Mouse (Mus musculus) cerebellum, adult (tissue): ENCODE results near the gene Nrcam.
"Not testable (repeated sequence)": the region's sequence is repeated elsewhere in the genome, so short reads cannot be mapped to it uniquely, and the experiment has no call there.

Source experiments
- ATAC-seq: cut with Nextera tagmentation; 2 replicates; pipeline ENCODE4 v1.9.2; 2017; ENCODE audit warnings: mild to moderate bottlenecking, moderate library complexity, mixed read lengths; ENCODE audit not compliant: insufficient number of reproducible peaks, low FRiP score, low TSS enrichment

Nrcam gene

DNA sequence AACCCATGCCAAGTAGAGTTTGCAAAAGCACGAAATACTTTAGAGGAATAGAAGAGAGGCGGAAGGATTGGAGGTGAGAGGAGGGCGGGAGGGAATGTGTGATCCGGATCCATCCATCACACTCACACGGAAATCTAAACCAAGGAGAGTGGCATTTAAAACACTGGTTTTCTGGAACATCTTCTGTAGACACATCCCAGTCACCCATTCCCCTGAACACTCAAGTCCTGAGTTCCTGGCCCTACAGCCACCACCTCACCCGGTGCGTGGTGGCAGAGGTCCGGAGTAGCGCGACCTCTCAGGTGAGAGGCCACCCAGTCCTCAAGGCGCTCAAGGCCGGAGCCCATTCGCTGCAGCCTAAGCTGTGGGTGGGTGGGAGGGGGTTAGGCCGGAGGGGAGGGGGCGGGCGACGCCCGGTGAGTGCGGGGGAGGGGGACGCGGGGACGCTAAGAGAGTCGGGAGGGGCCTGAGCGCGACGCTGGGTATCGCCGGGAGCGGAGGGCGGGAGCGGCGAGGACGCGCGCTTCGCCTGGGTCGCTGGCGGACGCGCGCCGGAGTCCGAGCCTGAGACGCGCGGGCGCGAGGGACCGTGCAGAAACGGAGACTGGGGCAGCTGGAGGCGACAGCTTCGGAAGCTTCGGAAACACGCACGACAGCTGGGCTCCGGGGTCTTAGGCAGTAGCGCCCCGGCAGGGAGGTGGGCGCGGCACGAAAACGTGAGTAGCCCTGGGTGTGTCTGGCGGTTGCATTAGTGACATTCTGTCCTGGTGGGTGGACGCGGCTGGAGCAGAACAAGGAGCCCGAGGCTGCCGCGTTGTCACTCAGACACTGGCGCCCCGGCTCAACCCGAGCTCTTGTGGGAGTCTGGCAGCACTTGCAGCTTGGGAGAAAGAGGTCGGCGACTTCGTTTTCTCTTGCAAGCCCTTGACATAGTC lies at the start of gene Nrcam:
Gene Nrcam (plus strand): TSS at position 505 of the 935 bp plus-strand sequence.
- peak; percentile 62 for ATAC-seq

DNA sequence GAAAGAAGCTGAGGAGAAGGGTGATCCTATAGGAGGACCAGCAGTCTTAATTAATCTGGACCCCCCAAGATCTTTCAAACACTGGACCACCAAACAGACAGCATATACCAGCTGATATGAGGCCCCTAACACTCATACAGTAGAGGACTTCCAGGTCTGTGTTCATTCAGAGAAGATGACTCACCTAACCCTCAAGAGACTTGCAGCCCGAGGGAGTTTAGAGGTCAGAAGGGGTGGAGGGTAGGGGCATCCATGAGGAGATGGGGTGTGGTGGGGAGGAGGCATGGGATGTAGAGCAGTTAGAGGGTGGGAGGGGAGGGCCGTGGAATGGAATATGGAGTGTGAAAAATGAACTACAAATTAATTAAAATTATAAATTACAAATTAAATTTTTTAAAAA lies 48.5 kb upstream of the Nrcam start:
- not testable (repeated sequence) for ATAC-seq

- no peak for ATAC-seq
These were observed 47.2 kb upstream of the Nrcam start for GRCm38 (mm10) chr12:44281534-44281933.

GRCm38 (mm10) chr12:44283378-44283777 lies 45.3 kb upstream of the Nrcam start:
- no peak for ATAC-seq

- ATAC-seq, result no peak
These were observed 41.7 kb upstream of the Nrcam start for GRCm38 (mm10) chr12:44286992-44287391.

DNA sequence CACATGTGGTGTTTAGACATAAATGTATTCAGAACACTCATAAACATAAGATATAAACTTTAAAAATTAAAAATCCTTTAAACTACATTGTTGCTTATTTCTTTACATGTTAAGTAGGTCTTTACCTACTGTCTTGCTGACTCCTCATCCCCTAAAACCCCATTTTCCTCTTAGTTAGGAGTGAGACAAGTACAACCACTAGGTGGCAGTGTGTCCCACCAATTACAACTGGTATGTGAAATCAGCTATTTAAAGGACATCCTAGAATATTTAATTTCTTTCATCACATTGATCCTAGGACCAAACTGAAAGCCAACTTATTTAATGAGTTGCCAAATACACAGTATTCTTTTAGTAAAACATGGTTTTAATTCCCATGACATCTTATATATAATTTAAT lies 36.4 kb upstream of the Nrcam start:
- 0 out of 2 replicates have a peak, but pooled peaks have one; percentile 36 for ATAC-seq

DNA sequence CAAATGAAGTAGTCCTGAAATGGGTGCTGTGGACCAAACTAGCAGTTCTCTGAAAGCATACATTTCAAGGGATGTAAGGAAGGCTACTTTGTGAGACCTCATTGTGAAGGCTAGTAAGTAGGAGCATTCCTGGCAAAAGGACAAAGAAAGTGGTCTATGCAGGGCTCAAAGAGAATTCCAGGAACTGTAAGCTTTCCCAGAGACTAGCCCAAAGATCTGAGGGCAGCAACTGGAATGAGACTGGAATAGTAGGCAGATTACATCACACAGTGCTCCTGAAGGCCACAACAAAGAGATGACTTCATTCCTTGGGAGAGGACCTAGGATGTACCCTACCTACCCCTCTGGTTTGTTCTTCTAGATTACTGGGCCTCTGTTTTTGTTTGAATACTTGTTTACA lies 27.9 kb upstream of the Nrcam start:
- ATAC-seq, result no peak

- ATAC-seq, result no peak
These were observed 24.7 kb upstream of the Nrcam start for GRCm38 (mm10) chr12:44304012-44304411.

DNA sequence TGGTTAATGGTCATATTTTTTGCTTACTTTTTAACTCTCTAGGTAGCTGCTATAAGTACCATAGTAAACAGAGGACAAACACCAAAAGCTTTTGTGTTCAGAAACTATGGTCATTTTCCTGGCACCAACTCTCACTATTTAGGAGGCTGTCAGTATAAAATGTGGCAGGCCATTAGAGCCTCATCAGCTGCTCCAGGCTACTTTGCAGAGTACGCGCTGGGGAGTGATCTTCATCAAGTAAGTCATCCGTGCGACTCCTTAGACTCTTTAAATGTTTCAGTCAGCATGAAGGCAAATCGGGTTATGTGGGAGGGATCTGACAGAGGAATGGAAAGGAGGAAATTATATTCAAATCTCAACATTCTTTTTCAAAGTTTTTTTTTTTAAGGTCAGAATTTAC lies 23.8 kb upstream of the Nrcam start:
- ATAC-seq, result no peak

DNA sequence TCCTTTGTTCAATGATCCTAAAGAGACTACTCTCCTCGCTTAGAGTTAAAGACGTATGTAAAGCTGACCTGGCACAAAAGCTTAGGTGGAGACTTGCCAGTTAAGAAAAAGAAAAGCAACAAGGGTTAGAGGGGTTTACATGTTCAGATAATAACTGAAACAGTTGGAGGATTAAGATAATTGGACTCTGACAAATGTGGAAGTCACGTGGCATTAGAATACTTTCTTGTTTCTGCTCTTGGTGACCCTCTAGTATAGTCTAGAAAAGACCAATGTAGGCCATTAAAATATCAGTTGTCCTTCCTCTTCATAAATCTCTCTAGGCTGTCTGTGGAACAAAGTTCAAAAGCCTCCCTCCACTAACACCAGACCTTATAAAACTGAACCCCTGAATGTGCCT lies 20.5 kb upstream of the Nrcam start:
- no peak for ATAC-seq

- no peak for ATAC-seq
These were observed 13.5 kb upstream of the Nrcam start for GRCm38 (mm10) chr12:44315212-44315611.

- ATAC-seq, result no peak
These were observed 3.6 kb upstream of the Nrcam start for GRCm38 (mm10) chr12:44325091-44325490.

DNA sequence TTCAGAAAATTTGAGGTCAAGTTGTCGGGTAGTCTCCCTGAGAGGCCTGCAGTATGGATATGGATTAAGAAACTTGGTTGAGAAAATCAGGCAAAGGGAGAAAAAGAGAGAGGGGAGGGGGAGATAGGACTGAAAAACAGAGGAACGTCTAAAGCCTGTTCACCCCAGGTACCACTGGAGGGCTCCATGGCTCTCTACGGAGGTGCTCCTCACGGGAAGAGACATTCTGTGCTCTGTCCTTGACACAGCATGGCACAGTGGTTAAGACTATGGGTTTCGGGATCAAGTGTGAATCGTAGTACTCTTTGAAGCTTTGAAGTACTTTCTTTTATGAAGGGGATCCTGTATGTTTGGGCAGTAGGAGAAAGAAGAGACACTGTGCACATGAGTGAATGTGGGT lies 1.2 kb upstream of the Nrcam start:
- no peak; the same call in 1 of the 2 replicates for ATAC-seq

- ATAC-seq, result peak; percentile 56
These were observed 881 bp downstream of the Nrcam start for GRCm38 (mm10) chr12:44329316-44330215.

GRCm38 (mm10) chr12:44330216-44330719 lies 1.6 kb downstream of the Nrcam start:
- ATAC-seq, result no peak

GRCm38 (mm10) chr12:44337136-44337640 lies 8.5 kb downstream of the Nrcam start:
- ATAC-seq, result no peak

DNA sequence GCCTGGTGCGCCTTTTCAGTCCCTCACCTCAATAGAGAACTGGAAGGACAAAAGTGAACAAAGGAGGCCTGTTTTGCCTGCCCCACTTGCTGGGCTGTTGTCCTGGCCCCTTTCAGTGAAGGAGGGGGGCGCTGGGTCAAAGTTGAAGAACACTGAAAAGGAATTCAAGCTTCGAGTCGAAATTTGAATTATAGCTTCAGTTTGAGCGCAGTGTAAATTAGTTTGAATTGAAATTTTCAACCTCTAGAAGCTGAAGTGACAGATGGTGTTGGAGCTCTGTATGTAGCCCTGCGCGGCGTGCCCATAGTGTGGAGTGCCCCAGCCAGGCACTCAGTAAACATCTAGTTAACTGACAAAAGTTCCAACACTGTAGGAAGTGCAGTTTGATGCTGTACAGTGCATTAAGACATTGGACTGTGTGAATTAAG lies 9.5 kb downstream of the Nrcam start:
- peak; percentile 57; the same call in 1 of the 2 replicates for ATAC-seq

DNA sequence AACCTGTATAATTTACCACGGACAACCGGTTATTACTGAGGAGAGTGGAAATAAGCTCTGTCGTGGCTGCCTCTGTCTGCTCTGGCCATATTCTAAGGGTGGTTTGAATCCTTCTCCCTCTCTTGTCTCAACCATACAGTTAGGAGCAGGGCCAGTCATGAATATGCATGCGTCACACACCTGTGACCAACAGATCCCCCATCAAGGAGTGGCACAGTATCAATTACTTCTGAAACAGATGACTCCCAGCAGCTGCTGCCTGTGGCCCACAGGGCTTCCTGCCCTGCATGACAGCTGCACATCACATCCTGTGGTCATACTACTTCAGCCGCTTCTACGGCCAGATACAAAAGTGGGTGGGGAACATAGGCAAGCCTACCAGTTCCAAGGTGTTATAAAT lies 15.4 kb downstream of the Nrcam start:
- ATAC-seq, result no peak

GRCm38 (mm10) chr12:44345251-44345650 lies 16.6 kb downstream of the Nrcam start:
- no peak for ATAC-seq

DNA sequence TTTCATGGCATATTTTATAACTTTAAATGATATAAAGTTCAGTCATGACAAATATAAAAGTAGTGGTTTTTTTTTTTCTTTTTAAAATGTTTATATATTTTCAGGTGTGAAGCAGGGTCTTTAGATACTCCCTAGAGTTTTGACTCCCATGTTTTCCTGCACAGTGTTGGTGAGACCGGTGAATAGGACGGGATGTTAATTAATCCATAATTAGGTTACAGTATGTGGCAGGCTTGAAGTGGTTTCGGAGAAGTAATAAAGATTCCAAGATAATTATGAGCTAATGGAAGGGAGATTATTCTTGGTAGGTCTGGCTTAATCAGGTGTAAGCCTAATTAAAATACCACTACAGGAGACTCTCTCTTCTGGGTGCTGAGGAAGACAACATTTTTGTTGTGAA lies 17.5 kb downstream of the Nrcam start:
- no peak for ATAC-seq

GRCm38 (mm10) chr12:44355116-44355515 lies 26.4 kb downstream of the Nrcam start:
- ATAC-seq, result no peak
